Mouse (Mus musculus): ENCODE results near the gene Vmn1r46. TPM values are rescaled to one million over a fixed set of nuclear protein-coding genes. Genes with fewer than 3 reads are reported as not detected.
"Not testable (repeated sequence)": the region's sequence is repeated elsewhere in the genome, so short reads cannot be mapped to it uniquely, and the experiment has no call there.

Vmn1r46 gene
- polyA plus RNA-seq (2016; fragmentation: Nextera tagmentation; extraction: Ambion mirVana), result not detected in 2 replicates

GRCm38 (mm10) chr6:89969013-89969412 lies at the start of gene Vmn1r46:
Vmn1r46 (plus strand) TSS chr6:89969313.
- Histone ChIP-seq H3K9ac (no peak within 1 kb of the TSS), H3K27me3 (no peaks in the 10 kb centered on the region), H3K27ac (no peak within 1 kb of the TSS), H3K4me2 (no peak within 1 kb of the TSS), H3K4me3 (replicated peaks) (no peak within 1 kb of the TSS), H3K36me3 (replicated peaks) (no peaks in the 10 kb centered on the region), H3K9me3 (peaks cover 27% of the 10 kb centered on the region), H3K4me1 (no peaks in the 10 kb centered on the region)
- no peak for ATAC-seq (ENCODE audit: low FRiP score)
- 72% methylated on average over 2 of the region's 2 CpGs for WGBS

GRCm38 (mm10) chr6:89940498-89940897 lies 28.6 kb upstream of the Vmn1r46 start, which contains the start of gene Vmn1r45:
Vmn1r45 (minus strand) TSS chr6:89940598.
- 93% methylated on average over 2 of the region's 2 CpGs for WGBS
- not testable (repeated sequence) for H3K9me3 ChIP-seq; H3K27me3 ChIP-seq; H3K4me3 ChIP-seq (replicated peaks); H3K36me3 ChIP-seq (replicated peaks); H3K4me1 ChIP-seq; ATAC-seq (ENCODE audit: low FRiP score); H3K4me2 ChIP-seq; H3K27ac ChIP-seq; H3K9ac ChIP-seq

GRCm38 (mm10) chr6:89940926-89941325 lies 28.2 kb upstream of the Vmn1r46 start:
- Histone ChIP-seq H3K9me3 (no peaks in the 10 kb centered on the region), H3K36me3 (replicated peaks) (no peaks in the 10 kb centered on the region), H3K27me3 (no peaks in the 10 kb centered on the region), H3K27ac (no peak overlapping the region), H3K4me3 (replicated peaks) (no peak overlapping the region), H3K4me1 (no peaks in the 10 kb centered on the region), H3K4me2 (no peak overlapping the region), H3K9ac (no peak overlapping the region)
- no peak for ATAC-seq (ENCODE audit: low FRiP score)
- 78% methylated on average over 2 of the region's 2 CpGs for WGBS

- no peak overlapping the region for H3K27ac ChIP-seq
Measured at GRCm38 (mm10) chr6:89953556-89953955, 15.6 kb upstream of the Vmn1r46 start.

GRCm38 (mm10) chr6:89966341-89966740 lies 2.8 kb upstream of the Vmn1r46 start:
- no peak overlapping the region for H3K4me2 ChIP-seq
- H3K4me1 ChIP-seq, result no peaks in the 10 kb centered on the region
- H3K36me3 ChIP-seq (replicated peaks), result no peaks in the 10 kb centered on the region
- no peaks in the 10 kb centered on the region for H3K27me3 ChIP-seq
- no peak overlapping the region for H3K27ac ChIP-seq
- no peak overlapping the region for H3K4me3 ChIP-seq (replicated peaks)
- ATAC-seq (ENCODE audit: low FRiP score), result no peak
- peaks cover 22% of the 10 kb centered on the region for H3K9me3 ChIP-seq
- H3K9ac ChIP-seq, result no peak overlapping the region

More at GRCm38 (mm10) chr6:89953556-89953955, 15.6 kb upstream of the Vmn1r46 start:
- no peak overlapping the region for H3K9ac ChIP-seq
- no peaks in the 10 kb centered on the region for H3K27me3 ChIP-seq
- ATAC-seq (ENCODE audit: low FRiP score), result no peak
- H3K9me3 ChIP-seq, result peaks cover 20% of the 10 kb centered on the region
- H3K4me2 ChIP-seq, result no peak overlapping the region
- no peaks in the 10 kb centered on the region for H3K4me1 ChIP-seq
- no peaks in the 10 kb centered on the region for H3K36me3 ChIP-seq (replicated peaks)
- 75% methylated on average over 2 of the region's 2 CpGs for WGBS
- H3K4me3 ChIP-seq (replicated peaks), result no peak overlapping the region

GRCm38 (mm10) chr6:89985989-89986388 lies 16.9 kb downstream of the Vmn1r46 start:
- no peak overlapping the region for H3K4me3 ChIP-seq (replicated peaks)
- H3K9ac ChIP-seq, result no peak overlapping the region
- H3K27me3 ChIP-seq, result no peaks in the 10 kb centered on the region
- peaks cover 14% of the 10 kb centered on the region; the same call in 1 of the 2 replicates for H3K9me3 ChIP-seq
- no peaks in the 10 kb centered on the region for H3K4me1 ChIP-seq
- no peak overlapping the region for H3K4me2 ChIP-seq
- 19% methylated on average over 1 of the region's 1 CpGs for WGBS
- no peak for ATAC-seq (ENCODE audit: low FRiP score)
- no peaks in the 10 kb centered on the region for H3K36me3 ChIP-seq (replicated peaks)
- no peak overlapping the region for H3K27ac ChIP-seq

GRCm38 (mm10) chr6:90015847-90016246 lies 46.7 kb downstream of the Vmn1r46 start, which contains the start of gene Vmn1r47:
Vmn1r47 (plus strand) TSS chr6:90016147.
- not testable (repeated sequence) for H3K4me1 ChIP-seq; H3K4me3 ChIP-seq (replicated peaks); H3K36me3 ChIP-seq (replicated peaks); H3K9ac ChIP-seq; H3K9me3 ChIP-seq; H3K27ac ChIP-seq; H3K4me2 ChIP-seq; ATAC-seq (ENCODE audit: low FRiP score); H3K27me3 ChIP-seq
- WGBS, result 100% methylated on average over 1 of the region's 1 CpGs

Other genes with a start within 250 kb of the Vmn1r46 start
- gene Vmn1r41, start 228.5 kb upstream of the Vmn1r46 start, polyA plus RNA-seq (2016; fragmentation: Nextera tagmentation; extraction: Ambion mirVana), result not detected in 2 replicates
- not detected in 2 replicates for gene Vmn1r42, start 92.9 kb upstream of the Vmn1r46 start, polyA plus RNA-seq (2016; fragmentation: Nextera tagmentation; extraction: Ambion mirVana)
- not detected in 2 replicates for gene Vmn1r43, start 92.9 kb upstream of the Vmn1r46 start, polyA plus RNA-seq (2016; fragmentation: Nextera tagmentation; extraction: Ambion mirVana)
- not detected in 2 replicates for gene Vmn1r44, start 85.7 kb upstream of the Vmn1r46 start, polyA plus RNA-seq (2016; fragmentation: Nextera tagmentation; extraction: Ambion mirVana)
- gene Vmn1r45, start 28.7 kb upstream of the Vmn1r46 start, polyA plus RNA-seq (2016; fragmentation: Nextera tagmentation; extraction: Ambion mirVana), result not detected in 2 replicates
- gene Vmn1r47, start 46.8 kb downstream of the Vmn1r46 start, polyA plus RNA-seq (2016; fragmentation: Nextera tagmentation; extraction: Ambion mirVana), result not detected in 2 replicates
- gene Vmn1r48, start 67.5 kb downstream of the Vmn1r46 start, polyA plus RNA-seq (2016; fragmentation: Nextera tagmentation; extraction: Ambion mirVana), result not detected in 2 replicates
- gene Vmn1r49, start 109.2 kb downstream of the Vmn1r46 start, polyA plus RNA-seq (2016; fragmentation: Nextera tagmentation; extraction: Ambion mirVana), result not detected in 2 replicates
- gene Vmn1r50, start 132.1 kb downstream of the Vmn1r46 start, polyA plus RNA-seq (2016; fragmentation: Nextera tagmentation; extraction: Ambion mirVana), result not detected in 2 replicates
- not detected in 2 replicates for gene Vmn1r51, start 153.3 kb downstream of the Vmn1r46 start, polyA plus RNA-seq (2016; fragmentation: Nextera tagmentation; extraction: Ambion mirVana)
- gene Vmn1r52, start 205.5 kb downstream of the Vmn1r46 start, polyA plus RNA-seq (2016; fragmentation: Nextera tagmentation; extraction: Ambion mirVana), result not detected in 2 replicates
- not detected in 2 replicates for gene V1ra8, start 233.5 kb downstream of the Vmn1r46 start, polyA plus RNA-seq (2016; fragmentation: Nextera tagmentation; extraction: Ambion mirVana)